Mouse (Mus musculus): ENCODE measurements around the gene Ssxb8. TPM values are rescaled to one million over a fixed set of nuclear protein-coding genes. Genes with fewer than 3 reads are reported as not detected.
"Not testable (repeated sequence)": the region's sequence is repeated elsewhere in the genome, so short reads cannot be mapped to it uniquely, and the experiment has no call there.

Gene Ssxb8
- not detected in 2 replicates for polyA plus RNA-seq (2014; fragmentation: Nextera tagmentation; extraction: Ambion mirVana)

GRCm38 (mm10) chrX:8690744-8691143 lies at the start of gene Ssxb8:
TSS of gene Ssxb8 (minus strand) at chrX:8690844.
- not testable (repeated sequence) for H3K4me2 ChIP-seq (ENCODE audit: low read length); H3K9ac ChIP-seq (replicated peaks; ENCODE audit: low read length); DNase-seq; H3K36me3 ChIP-seq (ENCODE audit: control insufficient read depth, insufficient read depth, low read length); H3K4me3 ChIP-seq (replicated peaks; ENCODE audit: low read depth, low read length); H3K27me3 ChIP-seq (ENCODE audit: control insufficient read depth, insufficient read depth, low read length); H3K27ac ChIP-seq (replicated peaks; ENCODE audit: low read depth, low read length); H3K4me1 ChIP-seq (ENCODE audit: control insufficient read depth, insufficient read depth, low read length); ATAC-seq (ENCODE audit: low FRiP score, low TSS enrichment); H3K9me3 ChIP-seq (ENCODE audit: control insufficient read depth, low read length)
- 59% methylated on average over 1 of the region's 1 CpGs for WGBS

- H3K27ac ChIP-seq (replicated peaks; ENCODE audit: low read depth, low read length): no peak overlapping the region
- ATAC-seq (ENCODE audit: low FRiP score, low TSS enrichment) (no peak), DNase-seq (peak; percentile 4)
- no peaks in the 10 kb centered on the region for H3K36me3 ChIP-seq (ENCODE audit: control insufficient read depth, insufficient read depth, low read length)
- no peak overlapping the region for H3K9ac ChIP-seq (replicated peaks; ENCODE audit: low read length)
- no peaks in the 10 kb centered on the region for H3K27me3 ChIP-seq (ENCODE audit: control insufficient read depth, insufficient read depth, low read length)
- H3K4me1 ChIP-seq (ENCODE audit: control insufficient read depth, insufficient read depth, low read length): no peaks in the 10 kb centered on the region
- H3K9me3 ChIP-seq (ENCODE audit: control insufficient read depth, low read length): no peaks in the 10 kb centered on the region; the same call in 1 of the 2 replicates
- H3K4me2 ChIP-seq (ENCODE audit: low read length): no peak overlapping the region
- no peak overlapping the region for H3K4me3 ChIP-seq (replicated peaks; ENCODE audit: low read depth, low read length)
- WGBS: 56% methylated on average over 5 of the region's 5 CpGs
These were observed 42.3 kb upstream of the Ssxb8 start for GRCm38 (mm10) chrX:8732907-8733306.

DNA sequence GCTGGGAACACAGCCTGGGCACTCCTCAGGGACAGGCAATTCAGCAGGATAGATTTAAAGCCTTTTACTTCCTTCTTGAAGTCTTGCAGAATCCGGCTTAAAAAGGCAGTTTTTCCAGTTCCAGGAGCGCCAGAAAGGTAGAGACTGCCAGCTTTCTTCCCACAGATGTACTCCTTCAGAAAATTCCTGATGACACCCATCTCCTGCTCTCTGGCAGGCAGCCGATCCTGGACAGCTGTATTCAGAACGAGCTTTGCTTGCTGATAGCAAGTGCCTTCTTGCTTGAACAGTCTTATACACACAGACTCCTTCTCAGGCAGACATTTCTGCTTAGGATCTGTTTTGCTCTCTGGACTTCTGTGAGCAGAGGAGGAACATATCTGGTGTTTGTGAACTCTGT lies 27.6 kb downstream of the Ssxb8 start:
- 83% methylated on average over 4 of the region's 4 CpGs for WGBS

More for the DNA sequence above, 27.6 kb downstream of the Ssxb8 start:
- Histone ChIP-seq H3K27me3 (ENCODE audit: control insufficient read depth, insufficient read depth, low read length) (no peaks in the 10 kb centered on the region), H3K4me3 (replicated peaks; ENCODE audit: low read depth, low read length) (no peak overlapping the region), H3K36me3 (ENCODE audit: control insufficient read depth, insufficient read depth, low read length) (no peaks in the 10 kb centered on the region), H3K9ac (replicated peaks; ENCODE audit: low read length) (no peak overlapping the region), H3K27ac (replicated peaks; ENCODE audit: low read depth, low read length) (no peak overlapping the region), H3K4me1 (ENCODE audit: control insufficient read depth, insufficient read depth, low read length) (no peaks in the 10 kb centered on the region), H3K9me3 (ENCODE audit: control insufficient read depth, low read length) (peaks cover 7% of the 10 kb centered on the region; the same call in 1 of the 2 replicates), H3K4me2 (ENCODE audit: low read length) (no peak overlapping the region)
- ATAC-seq (ENCODE audit: low FRiP score, low TSS enrichment) (no peak), DNase-seq (no peak)

Other genes starting within 250 kb of the Ssxb8 start
- not detected in 2 replicates for gene Ssxb2, start 229.1 kb downstream of the Ssxb8 start, polyA plus RNA-seq (2014; fragmentation: Nextera tagmentation; extraction: Ambion mirVana)
- gene Gm14459, start 165.9 kb downstream of the Ssxb8 start, polyA plus RNA-seq (2014; fragmentation: Nextera tagmentation; extraction: Ambion mirVana): not detected in 2 replicates
- gene Ssxb6, start 142.6 kb downstream of the Ssxb8 start, polyA plus RNA-seq (2014; fragmentation: Nextera tagmentation; extraction: Ambion mirVana): not detected in 2 replicates
- not detected in 2 replicates for gene Ssxb3, start 99.0 kb downstream of the Ssxb8 start, polyA plus RNA-seq (2014; fragmentation: Nextera tagmentation; extraction: Ambion mirVana)
- not detected in 2 replicates for gene Ssx9, start 57.6 kb upstream of the Ssxb8 start, polyA plus RNA-seq (2014; fragmentation: Nextera tagmentation; extraction: Ambion mirVana)
- gene Ssxb5, start 112.8 kb upstream of the Ssxb8 start, polyA plus RNA-seq (2014; fragmentation: Nextera tagmentation; extraction: Ambion mirVana): not detected in 2 replicates
- not detected in 2 replicates for gene Gm6592, start 153.2 kb upstream of the Ssxb8 start, polyA plus RNA-seq (2014; fragmentation: Nextera tagmentation; extraction: Ambion mirVana)
- not detected in 2 replicates for gene Gm5751, start 183.4 kb upstream of the Ssxb8 start, polyA plus RNA-seq (2014; fragmentation: Nextera tagmentation; extraction: Ambion mirVana)
- gene B630019K06Rik, start 201.5 kb upstream of the Ssxb8 start, polyA plus RNA-seq (2014; fragmentation: Nextera tagmentation; extraction: Ambion mirVana): 34.3 and 39.3 TPM in 2 replicates

All from midbrain, embryonic 14.5 days (tissue).